Mouse (Mus musculus): ENCODE results near the gene Cep78. TPM values are rescaled to one million over a fixed set of nuclear protein-coding genes. Genes with fewer than 3 reads are reported as not detected.
A peak's percentile ranks its signal among the peaks of the same experiment; 100 is the strongest.

Gene Cep78
- polyA plus RNA-seq, 1 experiment from 2014 or later = 24.2 TPM

DNA sequence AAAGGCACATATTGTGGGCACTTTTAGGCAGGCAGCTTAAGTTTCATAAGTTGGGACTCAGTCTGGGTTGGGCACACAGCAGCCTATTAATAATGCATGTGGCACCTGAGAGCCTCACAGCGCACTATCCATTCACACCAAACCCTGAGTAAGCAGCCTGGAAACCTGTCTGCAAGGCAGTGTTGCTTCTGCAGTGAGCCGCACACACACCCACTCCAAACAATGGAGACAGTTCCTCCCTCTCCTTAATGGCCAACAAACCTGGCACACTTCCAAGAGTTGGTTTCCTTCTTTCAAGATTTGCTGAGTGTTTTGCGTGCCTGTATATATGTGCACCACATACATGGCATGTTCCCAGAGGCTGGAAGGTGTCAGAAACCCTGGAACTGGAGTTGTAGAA is 34.6 kb downstream of the Cep78 start:
- Histone ChIP-seq H3K4me2 (ENCODE audit: low read length) (no peak overlapping the region), H3K27ac (ENCODE audit: low read depth) (no peak overlapping the region), H3K27me3 (replicated peaks; ENCODE audit: control insufficient read depth, insufficient read depth, low read length) (no peaks in the 10 kb centered on the region), H3K4me1 (replicated peaks; ENCODE audit: control insufficient read depth, insufficient read depth, low read length) (no peaks in the 10 kb centered on the region), H3K36me3 (ENCODE audit: control insufficient read depth, insufficient read depth, low read length) (peaks cover 7% of the 10 kb centered on the region; the same call in 1 of the 2 replicates), H3K9ac (ENCODE audit: low read length) (no peak overlapping the region), H3K4me3 (ENCODE audit: low read depth, low read length) (no peak overlapping the region), H3K9me3 (ENCODE audit: control insufficient read depth, low read length) (0 out of 2 replicates have a peak, but pooled peaks cover under 1% of the 10 kb centered on the region)
- no peak for ATAC-seq (replicated peaks; ENCODE audit: low FRiP score, low TSS enrichment, low read depth)
- WGBS = 82% methylated on average over 3 of the region's 3 CpGs
- DNase-seq (ENCODE audit: low spot score) = no peak

DNA sequence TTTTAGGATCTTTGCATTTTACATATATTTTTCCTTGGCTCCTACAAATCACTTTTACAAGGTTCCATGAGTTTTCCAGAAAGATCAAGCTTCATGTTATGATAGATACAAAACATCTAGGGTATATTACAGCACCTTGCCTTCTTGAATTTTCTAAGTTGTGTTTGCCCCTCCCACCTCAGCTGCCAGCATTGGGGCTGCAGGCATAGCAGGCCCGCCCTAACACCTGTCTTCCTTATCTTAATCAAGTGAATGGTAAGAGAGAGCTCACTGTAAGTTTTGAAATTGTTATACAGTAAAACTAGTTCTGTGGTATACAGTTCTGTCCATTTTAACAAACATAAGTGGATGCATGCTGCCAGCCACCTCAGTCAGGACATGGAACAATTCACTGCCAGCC is 35.9 kb downstream of the Cep78 start:
- no peaks in the 10 kb centered on the region for H3K27me3 ChIP-seq (replicated peaks; ENCODE audit: control insufficient read depth, insufficient read depth, low read length)
- no peak overlapping the region for H3K27ac ChIP-seq (ENCODE audit: low read depth)
- no peak overlapping the region for H3K9ac ChIP-seq (ENCODE audit: low read length)
- no peak overlapping the region for H3K4me3 ChIP-seq (ENCODE audit: low read depth, low read length)
- 90% methylated on average over 1 of the region's 1 CpGs for WGBS
- no peaks in the 10 kb centered on the region for H3K4me1 ChIP-seq (replicated peaks; ENCODE audit: control insufficient read depth, insufficient read depth, low read length)
- H3K4me2 ChIP-seq (ENCODE audit: low read length) = no peak overlapping the region
- no peaks in the 10 kb centered on the region for H3K36me3 ChIP-seq (ENCODE audit: control insufficient read depth, insufficient read depth, low read length)
- DNase-seq (ENCODE audit: low spot score) (no peak), ATAC-seq (replicated peaks; ENCODE audit: low FRiP score, low TSS enrichment, low read depth) (no peak)
- no peaks in the 10 kb centered on the region for H3K9me3 ChIP-seq (ENCODE audit: control insufficient read depth, low read length)

DNA sequence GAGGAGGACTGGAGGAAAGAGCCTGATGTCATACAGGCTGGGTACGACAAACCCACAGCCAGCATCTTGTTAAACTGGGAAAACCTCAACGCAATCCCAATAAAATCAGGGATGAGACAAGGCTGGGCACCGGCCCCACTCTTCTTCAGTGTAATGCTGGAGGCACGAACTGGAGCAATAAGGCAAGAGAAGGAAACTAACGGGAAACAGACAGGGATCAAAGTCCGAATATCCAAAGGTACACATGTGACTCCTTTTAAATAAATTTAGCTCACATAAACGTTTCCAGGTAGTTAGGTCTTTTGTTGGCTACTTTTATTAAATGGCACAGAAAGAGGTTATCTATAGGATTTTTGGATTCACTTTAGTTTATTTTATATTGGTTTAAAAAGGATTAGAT is 36.4 kb downstream of the Cep78 start:
- no peak overlapping the region for H3K4me2 ChIP-seq (ENCODE audit: low read length)
- no peaks in the 10 kb centered on the region for H3K36me3 ChIP-seq (ENCODE audit: control insufficient read depth, insufficient read depth, low read length)
- H3K4me1 ChIP-seq (replicated peaks; ENCODE audit: control insufficient read depth, insufficient read depth, low read length) = no peaks in the 10 kb centered on the region
- no peaks in the 10 kb centered on the region for H3K9me3 ChIP-seq (ENCODE audit: control insufficient read depth, low read length)
- H3K9ac ChIP-seq (ENCODE audit: low read length) = no peak overlapping the region
- 74% methylated on average over 7 of the region's 7 CpGs for WGBS
- H3K27me3 ChIP-seq (replicated peaks; ENCODE audit: control insufficient read depth, insufficient read depth, low read length) = no peaks in the 10 kb centered on the region
- no peak overlapping the region for H3K4me3 ChIP-seq (ENCODE audit: low read depth, low read length)
- H3K27ac ChIP-seq (ENCODE audit: low read depth) = no peak overlapping the region
- DNase-seq (ENCODE audit: low spot score) = no peak
- no peak for ATAC-seq (replicated peaks; ENCODE audit: low FRiP score, low TSS enrichment, low read depth)

DNA sequence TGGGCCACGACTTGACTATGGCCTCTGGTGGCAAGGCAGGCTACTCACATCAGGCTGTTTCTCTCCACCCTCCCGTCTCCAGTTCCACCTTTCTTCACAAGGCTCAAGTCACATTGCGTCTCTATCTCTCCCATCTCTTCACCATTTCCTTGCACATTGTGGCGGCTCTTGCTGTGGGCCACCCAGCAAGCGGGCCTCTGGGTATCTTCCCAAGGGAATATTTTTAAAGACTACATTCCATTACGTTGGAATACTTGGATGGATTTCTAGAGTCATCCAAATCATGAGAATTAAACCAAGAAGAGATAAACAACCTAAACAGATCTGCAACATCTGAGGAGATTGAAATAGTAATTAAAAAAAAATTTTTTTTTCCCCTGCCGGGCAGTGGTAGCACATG is 37.6 kb downstream of the Cep78 start, which contains the start of gene Psat1:
Gene Psat1 (minus strand): TSS at position 101 of the 400 bp plus-strand sequence.
- DNase-seq (ENCODE audit: low spot score) (no peak), ATAC-seq (replicated peaks; ENCODE audit: low FRiP score, low TSS enrichment, low read depth) (no peak)
- Histone ChIP-seq H3K27me3 (replicated peaks; ENCODE audit: control insufficient read depth, insufficient read depth, low read length) (no peaks in the 10 kb centered on the region), H3K9ac (ENCODE audit: low read length) (no peak within 1 kb of the TSS), H3K4me1 (replicated peaks; ENCODE audit: control insufficient read depth, insufficient read depth, low read length) (no peaks in the 10 kb centered on the region), H3K4me3 (ENCODE audit: low read depth, low read length) (no peak within 1 kb of the TSS), H3K9me3 (ENCODE audit: control insufficient read depth, low read length) (no peaks in the 10 kb centered on the region), H3K27ac (ENCODE audit: low read depth) (no peak within 1 kb of the TSS), H3K36me3 (ENCODE audit: control insufficient read depth, insufficient read depth, low read length) (no peaks in the 10 kb centered on the region), H3K4me2 (ENCODE audit: low read length) (no peak within 1 kb of the TSS)
- 88% methylated on average over 7 of the region's 7 CpGs for WGBS

DNA sequence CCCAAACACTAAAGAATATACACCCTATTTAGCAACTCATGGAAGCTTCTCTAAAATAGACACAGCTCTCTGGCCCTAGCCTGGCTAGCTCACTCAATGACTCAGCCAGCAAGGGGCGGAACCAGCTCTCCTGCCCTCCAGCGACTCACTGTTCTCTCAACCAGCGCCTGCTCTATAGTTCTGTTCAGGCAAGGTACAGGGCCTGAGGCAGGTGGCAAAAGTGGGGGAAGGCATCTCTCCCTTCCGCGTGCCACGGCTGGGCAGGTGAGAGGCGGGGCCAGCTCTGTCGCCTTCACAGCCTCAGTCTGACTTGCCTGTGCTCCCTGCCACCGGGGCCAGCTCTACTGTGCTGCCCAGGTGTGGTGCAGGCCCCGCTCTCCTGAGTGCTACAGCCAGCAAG is 38.1 kb downstream of the Cep78 start:
- ATAC-seq (replicated peaks; ENCODE audit: low FRiP score, low TSS enrichment, low read depth) (peak; percentile 30; the same call in 1 of the 2 replicates), DNase-seq (ENCODE audit: low spot score) (no peak)
- no peak overlapping the region for H3K4me3 ChIP-seq (ENCODE audit: low read depth, low read length)
- no peaks in the 10 kb centered on the region for H3K9me3 ChIP-seq (ENCODE audit: control insufficient read depth, low read length)
- H3K27ac ChIP-seq (ENCODE audit: low read depth) = no peak overlapping the region
- no peaks in the 10 kb centered on the region for H3K4me1 ChIP-seq (replicated peaks; ENCODE audit: control insufficient read depth, insufficient read depth, low read length)
- no peak overlapping the region for H3K4me2 ChIP-seq (ENCODE audit: low read length)
- WGBS = 69% methylated on average over 10 of the region's 10 CpGs
- H3K27me3 ChIP-seq (replicated peaks; ENCODE audit: control insufficient read depth, insufficient read depth, low read length) = no peaks in the 10 kb centered on the region
- no peak overlapping the region for H3K9ac ChIP-seq (ENCODE audit: low read length)
- no peaks in the 10 kb centered on the region for H3K36me3 ChIP-seq (ENCODE audit: control insufficient read depth, insufficient read depth, low read length)

DNA sequence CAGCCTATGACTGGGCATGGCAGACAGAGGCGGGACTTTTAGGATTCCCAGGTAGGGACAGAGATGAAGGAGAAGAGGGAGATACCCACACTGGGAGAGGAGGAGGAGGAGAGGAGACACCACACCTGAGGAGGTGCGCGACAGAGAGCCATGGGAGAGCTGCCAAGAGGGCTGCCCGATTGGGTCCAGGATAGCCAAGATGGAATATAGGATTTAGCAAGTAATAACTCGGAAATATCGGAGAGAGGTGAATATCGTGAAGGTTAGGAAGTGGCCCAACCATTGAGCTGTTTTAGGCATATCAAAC is 41.7 kb downstream of the Cep78 start:
- no peak overlapping the region for H3K9ac ChIP-seq (ENCODE audit: low read length)
- ATAC-seq (replicated peaks; ENCODE audit: low FRiP score, low TSS enrichment, low read depth) (no peak), DNase-seq (ENCODE audit: low spot score) (no peak)
- 85% methylated on average over 7 of the region's 7 CpGs for WGBS
- H3K27ac ChIP-seq (ENCODE audit: low read depth) = no peak overlapping the region
- H3K9me3 ChIP-seq (ENCODE audit: control insufficient read depth, low read length) = no peaks in the 10 kb centered on the region
- H3K36me3 ChIP-seq (ENCODE audit: control insufficient read depth, insufficient read depth, low read length) = no peaks in the 10 kb centered on the region
- H3K4me3 ChIP-seq (ENCODE audit: low read depth, low read length) = no peak overlapping the region
- H3K4me2 ChIP-seq (ENCODE audit: low read length) = no peak overlapping the region
- H3K4me1 ChIP-seq (replicated peaks; ENCODE audit: control insufficient read depth, insufficient read depth, low read length) = no peaks in the 10 kb centered on the region
- H3K27me3 ChIP-seq (replicated peaks; ENCODE audit: control insufficient read depth, insufficient read depth, low read length) = no peaks in the 10 kb centered on the region

DNA sequence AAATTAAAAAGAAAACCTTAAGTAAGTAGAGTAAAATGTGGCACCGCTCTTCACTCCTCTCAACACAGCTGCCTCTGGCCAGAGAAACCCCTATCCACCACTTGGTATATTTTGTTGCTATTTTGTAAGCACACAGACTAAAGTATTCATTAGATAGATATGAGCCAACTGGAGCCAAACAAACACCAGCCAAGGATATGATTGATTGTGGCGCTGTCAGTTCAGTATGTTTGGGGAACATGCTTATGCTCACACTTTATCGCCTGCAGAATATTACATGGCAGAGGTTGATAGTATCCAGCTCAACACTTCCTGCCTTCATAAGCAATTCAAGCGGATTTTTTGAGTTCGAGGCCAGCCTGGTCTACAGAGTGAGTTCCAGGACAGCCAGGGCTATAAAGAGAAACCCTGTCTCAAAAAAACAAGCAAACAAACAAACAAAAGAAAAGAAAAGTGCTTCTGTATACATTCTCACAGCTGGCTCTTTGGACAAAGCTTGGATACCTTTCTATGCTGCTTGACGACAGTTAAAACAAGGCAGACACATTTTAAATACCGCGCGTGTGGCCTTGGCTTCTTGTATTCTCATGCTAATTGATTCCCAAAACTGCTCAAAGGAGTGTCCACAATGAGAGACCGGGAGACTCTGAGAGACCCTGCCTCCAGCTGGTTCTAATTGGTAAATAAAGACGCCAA is 42.2 kb downstream of the Cep78 start:
- H3K4me3 ChIP-seq (ENCODE audit: low read depth, low read length) = no peak overlapping the region
- H3K4me1 ChIP-seq (replicated peaks; ENCODE audit: control insufficient read depth, insufficient read depth, low read length) = no peaks in the 10 kb centered on the region
- WGBS = 61% methylated on average over 11 of the region's 11 CpGs
- DNase-seq (ENCODE audit: low spot score) (no peak), ATAC-seq (replicated peaks; ENCODE audit: low FRiP score, low TSS enrichment, low read depth) (no peak)
- H3K9ac ChIP-seq (ENCODE audit: low read length) = no peak overlapping the region
- H3K4me2 ChIP-seq (ENCODE audit: low read length) = no peak overlapping the region
- no peak overlapping the region for H3K27ac ChIP-seq (ENCODE audit: low read depth)
- no peaks in the 10 kb centered on the region for H3K36me3 ChIP-seq (ENCODE audit: control insufficient read depth, insufficient read depth, low read length)
- H3K27me3 ChIP-seq (replicated peaks; ENCODE audit: control insufficient read depth, insufficient read depth, low read length) = no peaks in the 10 kb centered on the region
- H3K9me3 ChIP-seq (ENCODE audit: control insufficient read depth, low read length) = no peaks in the 10 kb centered on the region

DNA sequence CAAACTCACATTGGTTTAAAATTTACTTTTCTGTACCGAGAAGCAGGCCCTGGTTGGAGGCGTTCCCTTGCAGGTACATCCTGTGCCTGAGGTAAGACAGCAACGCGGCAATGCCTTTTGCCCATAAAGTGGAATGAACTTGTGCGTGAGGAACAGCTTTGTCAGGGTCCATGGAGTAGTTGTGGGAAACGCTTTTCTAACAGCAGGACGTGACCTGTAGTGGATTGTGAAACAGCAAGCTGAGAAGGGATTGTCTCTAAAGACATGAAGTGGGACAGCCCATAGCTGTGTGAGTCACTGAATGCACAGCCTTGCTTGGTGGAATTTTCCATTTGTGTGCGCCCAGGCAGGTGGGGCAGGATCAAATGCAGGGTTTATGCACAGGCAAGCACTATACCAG is 43.4 kb downstream of the Cep78 start:
- DNase-seq (ENCODE audit: low spot score) = peak; percentile 61

DNA sequence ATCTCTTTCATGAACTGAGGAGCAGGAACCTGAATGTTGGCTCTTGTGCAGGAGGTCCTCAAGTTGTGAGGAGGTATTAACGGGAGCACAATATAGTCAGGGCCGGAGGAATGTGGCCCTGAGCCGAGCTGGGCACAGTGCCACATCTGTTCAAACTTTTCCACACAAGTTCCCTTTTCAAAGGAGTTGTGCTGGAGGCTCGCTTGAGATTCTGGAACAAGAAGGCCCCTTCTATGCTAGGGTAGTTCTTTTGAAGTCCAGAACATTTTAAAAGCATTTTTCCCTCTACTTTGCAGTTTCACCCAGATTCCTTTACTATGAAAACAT is 59.1 kb downstream of the Cep78 start:
- peak overlapping the region; percentile 61 for H3K4me3 ChIP-seq (ENCODE audit: low read depth, low read length)
- WGBS = 20% methylated on average over 4 of the region's 4 CpGs
- no peak overlapping the region for H3K9ac ChIP-seq (ENCODE audit: low read length)
- H3K36me3 ChIP-seq (ENCODE audit: control insufficient read depth, insufficient read depth, low read length) = no peaks in the 10 kb centered on the region
- DNase-seq (ENCODE audit: low spot score) = peak; percentile 74
- H3K4me1 ChIP-seq (replicated peaks; ENCODE audit: control insufficient read depth, insufficient read depth, low read length) = peaks cover 18% of the 10 kb centered on the region
- H3K4me2 ChIP-seq (ENCODE audit: low read length) = peak overlapping the region; percentile 91
- H3K27me3 ChIP-seq (replicated peaks; ENCODE audit: control insufficient read depth, insufficient read depth, low read length) = no peaks in the 10 kb centered on the region
- H3K9me3 ChIP-seq (ENCODE audit: control insufficient read depth, low read length) = no peaks in the 10 kb centered on the region
- peak overlapping the region; percentile 19; the same call in 1 of the 2 replicates for H3K27ac ChIP-seq (ENCODE audit: low read depth)
- ATAC-seq (replicated peaks; ENCODE audit: low FRiP score, low TSS enrichment, low read depth) = peak; percentile 12; the same call in 1 of the 2 replicates

More for the DNA sequence above, 43.4 kb downstream of the Cep78 start:
- Histone ChIP-seq H3K4me1 (replicated peaks; ENCODE audit: control insufficient read depth, insufficient read depth, low read length) (no peaks in the 10 kb centered on the region), H3K36me3 (ENCODE audit: control insufficient read depth, insufficient read depth, low read length) (no peaks in the 10 kb centered on the region), H3K27ac (ENCODE audit: low read depth) (no peak overlapping the region; the same call in 1 of the 2 replicates), H3K4me3 (ENCODE audit: low read depth, low read length) (no peak overlapping the region), H3K27me3 (replicated peaks; ENCODE audit: control insufficient read depth, insufficient read depth, low read length) (no peaks in the 10 kb centered on the region), H3K4me2 (ENCODE audit: low read length) (no peak overlapping the region), H3K9me3 (ENCODE audit: control insufficient read depth, low read length) (no peaks in the 10 kb centered on the region), H3K9ac (ENCODE audit: low read length) (no peak overlapping the region)
- peak; percentile 82 for ATAC-seq (replicated peaks; ENCODE audit: low FRiP score, low TSS enrichment, low read depth)
- 51% methylated on average over 8 of the region's 8 CpGs for WGBS

All from intestine, embryonic 14.5 days (tissue).